Mouse (Mus musculus) limb, embryonic 14.5 days (tissue): ENCODE measurements around the gene Ptpre. TPM values are rescaled to one million over a fixed set of nuclear protein-coding genes. Genes with fewer than 3 reads are reported as not detected.
"Not testable (repeated sequence)": the region's sequence is repeated elsewhere in the genome, so short reads cannot be mapped to it uniquely, and the experiment has no call there.

Experiments
- ATAC-seq: fragments of 200-750 bp; cut with Nextera tagmentation; 2 replicates; pipeline ENCODE4 v1.8.0; 2017; ENCODE audit warnings: low read depth, moderate number of reproducible peaks, moderate TSS enrichment; ENCODE audit not compliant: low FRiP score
- DNase-seq: peaks from one replicate; pipeline ENCODE4 v3.0.0-alpha.2; 2015; ENCODE audit warnings: low spot score
- H3K27ac ChIP-seq: fragments of 300-500 bp; sonication (generic); replicated peaks from 2 replicates; pipeline ENCODE4 v1.5.1; 2014; ENCODE audit warnings: low read depth, mild to moderate bottlenecking, low read length, moderate library complexity, mixed read lengths
- H3K27me3 ChIP-seq: fragments of 300-500 bp; sonication (generic); 2 replicates; pipeline ENCODE4 v1.6.1; 2014; ENCODE audit warnings: low read length, mixed read lengths; ENCODE audit not compliant: control insufficient read depth, insufficient read depth
- H3K36me3 ChIP-seq: fragments of 300-500 bp; sonication (generic); 2 replicates; pipeline ENCODE4 v1.6.1; 2014; ENCODE audit warnings: mild to moderate bottlenecking, low read length, moderate library complexity, mixed read lengths; ENCODE audit not compliant: control insufficient read depth, insufficient read depth
- H3K4me1 ChIP-seq: fragments of 300-500 bp; sonication (generic); 2 replicates; pipeline ENCODE4 v1.6.1; 2014; ENCODE audit warnings: antibody characterized with exemption, low read length, mixed read lengths; ENCODE audit not compliant: control insufficient read depth, insufficient read depth
- H3K4me2 ChIP-seq: fragments of 300-500 bp; sonication (generic); replicated peaks from 2 replicates; pipeline ENCODE4 v1.6.1; 2014; ENCODE audit warnings: low read depth, mild to moderate bottlenecking, low read length, moderate library complexity; ENCODE audit not compliant: severe bottlenecking
- H3K4me3 ChIP-seq: fragments of 300-500 bp; sonication (generic); replicated peaks from 2 replicates; pipeline ENCODE4 v1.5.1; 2014; ENCODE audit warnings: low read length
- H3K9ac ChIP-seq: fragments of 300-500 bp; sonication (generic); 2 replicates; pipeline ENCODE4 v1.6.1; 2014; ENCODE audit warnings: mild to moderate bottlenecking, low read depth, low read length, moderate library complexity; ENCODE audit not compliant: severe bottlenecking
- H3K9me3 ChIP-seq: fragments of 300-500 bp; sonication (generic); 2 replicates; pipeline ENCODE4 v1.6.1; 2016; ENCODE audit warnings: low read length; ENCODE audit not compliant: control insufficient read depth
- POLR2A ChIP-seq: fragments of 200-500 bp; IDR thresholded peaks from 2 replicates; pipeline ENCODE4 v1.8.0; 2012; ENCODE audit warnings: inconsistent platforms, mild to moderate bottlenecking, moderate library complexity, borderline replicate concordance; ENCODE audit not compliant: insufficient read depth, insufficient read length; ENCODE audit errors: extremely low read depth
- WGBS: fragments of 180-500 bp; shearing (Covaris S2); extraction: QIAGEN DNeasy Blood & Tissue Kit; methylation state at CpG from one replicate; pipeline ENCODE4 v1.1.7; 2014; 5-methylcytosine and 5-hydroxymethylcytosine counted together
- polyA plus RNA-seq, 2 experiments: library from polyadenylated mRNA; depleted of rRNA in 1 of 2; stranded (reverse) in 1 of 2; unstranded in 1 of 2; fragments of >200 nt; fragmentation: Nextera tagmentation in 1 of 2; extraction: Ambion mirVana in 1 of 2; gene quantifications; 2 replicates each; pipeline versions ENCODE4 v1.2.1 to v1.2.3; 2012 to 2014

The Ptpre gene
- polyA plus RNA-seq, 2 experiments: 3.0 to 3.6 TPM

GRCm38 (mm10) chr7:135680334-135680733 is 143.1 kb downstream of the Ptpre start:
- Histone ChIP-seq H3K4me2 (no peak overlapping the region), H3K27ac (no peak overlapping the region), H3K9ac (no peak overlapping the region), H3K9me3 (no peaks in the 10 kb centered on the region), H3K4me1 (no peaks in the 10 kb centered on the region), H3K4me3 (no peak overlapping the region), H3K27me3 (no peaks in the 10 kb centered on the region), H3K36me3 (peaks cover 6% of the 10 kb centered on the region; the same call in 1 of the 2 replicates)
- no peak for ATAC-seq
- no peak for TF ChIP-seq POLR2A
- WGBS: 72% methylated on average over 5 of the region's 5 CpGs
- peak; percentile 36 for DNase-seq

DNA sequence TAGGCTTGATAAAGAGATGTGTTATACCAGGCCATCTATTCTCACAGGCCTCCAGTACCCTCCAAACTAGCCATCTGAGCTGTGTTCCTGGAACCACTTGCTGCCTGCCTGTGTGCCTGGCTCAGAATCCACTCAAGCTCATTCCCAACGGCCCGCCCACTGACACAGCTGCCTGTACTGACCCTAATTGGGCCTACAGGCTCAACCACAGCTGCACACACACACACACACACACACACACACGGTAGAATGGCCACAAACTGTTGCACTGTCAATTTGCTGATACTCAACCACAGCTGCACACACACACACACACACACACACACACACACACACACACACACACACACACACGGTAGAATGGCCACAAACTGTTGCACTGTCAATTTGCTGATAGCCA is 146.8 kb downstream of the Ptpre start:
- H3K9ac ChIP-seq, H3K4me2 ChIP-seq, DNase-seq: not testable (repeated sequence)

DNA sequence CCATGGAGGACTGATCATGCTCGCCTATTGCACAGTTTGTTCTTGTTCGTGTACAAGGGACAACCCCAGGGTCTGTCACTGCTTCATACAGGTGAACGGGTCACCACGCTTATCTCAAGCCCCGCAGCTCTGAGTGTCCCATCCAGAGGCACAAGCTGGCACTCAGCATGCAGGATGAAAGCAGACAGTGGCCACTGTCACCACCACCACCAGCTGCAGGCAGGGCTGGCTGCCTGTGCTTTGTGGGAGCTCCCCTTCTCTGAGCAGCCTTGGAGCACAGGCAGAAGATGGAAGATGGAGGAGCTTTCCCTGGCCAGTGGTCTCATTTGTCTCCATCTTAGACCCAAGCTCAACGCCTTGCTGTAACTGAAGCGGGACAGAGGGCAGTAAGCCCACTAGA is 147.7 kb downstream of the Ptpre start:
- peaks cover 47% of the 10 kb centered on the region for H3K36me3 ChIP-seq
- TF ChIP-seq POLR2A: no peak
- H3K4me1 ChIP-seq: no peaks in the 10 kb centered on the region
- no peak overlapping the region for H3K4me2 ChIP-seq
- H3K4me3 ChIP-seq: no peak overlapping the region
- no peaks in the 10 kb centered on the region for H3K27me3 ChIP-seq
- DNase-seq: no peak
- H3K9me3 ChIP-seq: no peaks in the 10 kb centered on the region
- no peak overlapping the region for H3K27ac ChIP-seq
- H3K9ac ChIP-seq: no peak overlapping the region
- no peak for ATAC-seq
- WGBS: 88% methylated on average over 7 of the region's 7 CpGs

More for the DNA sequence above, 146.8 kb downstream of the Ptpre start:
- H3K9me3 ChIP-seq, H3K4me1 ChIP-seq, ATAC-seq, H3K27ac ChIP-seq, H3K4me3 ChIP-seq, H3K27me3 ChIP-seq: not testable (repeated sequence)
- 71% methylated on average over 4 of the region's 4 CpGs for WGBS
- peaks cover 41% of the 10 kb centered on the region for H3K36me3 ChIP-seq

DNA sequence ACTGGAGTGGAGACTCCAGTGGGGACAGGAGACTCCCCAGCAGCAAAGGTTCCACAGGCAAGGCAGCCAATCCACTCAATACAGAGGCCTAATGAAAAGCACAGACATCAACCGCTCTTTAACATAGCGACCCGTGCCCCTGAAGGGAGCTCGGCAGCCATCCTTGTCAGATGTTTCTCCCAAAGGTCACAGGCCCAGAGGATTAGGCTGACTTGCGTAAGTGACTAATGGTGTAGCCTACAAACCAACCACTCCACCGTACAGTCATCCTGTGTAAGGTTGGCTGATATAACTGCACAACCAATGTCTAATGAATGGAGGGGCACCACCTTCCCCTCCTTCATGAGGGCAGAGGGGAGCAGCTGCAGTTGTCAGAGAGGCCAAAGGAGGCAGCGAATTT is 152.1 kb downstream of the Ptpre start:
- ATAC-seq (no peak), DNase-seq (no peak)
- 95% methylated on average over 7 of the region's 7 CpGs for WGBS
- Histone ChIP-seq H3K27me3 (no peaks in the 10 kb centered on the region), H3K36me3 (peaks cover 89% of the 10 kb centered on the region), H3K9ac (no peak overlapping the region), H3K27ac (no peak overlapping the region), H3K9me3 (no peaks in the 10 kb centered on the region), H3K4me1 (no peaks in the 10 kb centered on the region), H3K4me3 (no peak overlapping the region), H3K4me2 (no peak overlapping the region)
- no peak for TF ChIP-seq POLR2A

- Histone ChIP-seq H3K36me3 (peaks cover 93% of the 10 kb centered on the region), H3K27me3 (no peaks in the 10 kb centered on the region), H3K4me2 (no peak overlapping the region), H3K4me1 (no peaks in the 10 kb centered on the region), H3K9me3 (no peaks in the 10 kb centered on the region), H3K27ac (no peak overlapping the region), H3K9ac (no peak overlapping the region), H3K4me3 (no peak overlapping the region)
- TF ChIP-seq POLR2A: no peak
- WGBS: 92% methylated on average over 5 of the region's 5 CpGs
- no peak for ATAC-seq
- DNase-seq: no peak
Observed at GRCm38 (mm10) chr7:135691941-135692340, 154.7 kb downstream of the Ptpre start.

DNA sequence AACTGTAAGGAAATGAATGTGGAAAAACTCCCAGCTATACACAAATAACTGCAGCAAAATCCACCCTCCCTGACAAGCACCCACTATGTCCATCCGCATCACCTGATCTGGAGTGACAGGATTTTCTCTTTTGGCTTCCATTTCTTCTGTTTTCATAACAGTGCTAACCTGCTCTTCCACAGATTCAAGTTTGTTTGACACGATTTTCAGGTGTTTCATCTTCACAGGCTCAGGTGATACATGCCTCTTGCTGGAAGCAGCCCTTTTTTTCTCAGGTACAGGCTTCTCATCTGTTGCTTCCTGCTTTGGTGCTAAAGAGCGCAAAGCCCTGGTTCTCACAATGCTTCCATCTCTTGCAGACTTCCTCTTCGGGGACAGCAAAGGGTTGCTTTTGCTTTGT is 156.8 kb downstream of the Ptpre start:
- no peak for ATAC-seq
- 91% methylated on average over 4 of the region's 4 CpGs for WGBS

More for the DNA sequence above, 156.8 kb downstream of the Ptpre start:
- Histone ChIP-seq H3K27ac (no peak overlapping the region), H3K4me2 (no peak overlapping the region), H3K9ac (no peak overlapping the region), H3K4me1 (no peaks in the 10 kb centered on the region), H3K4me3 (no peak overlapping the region), H3K27me3 (no peaks in the 10 kb centered on the region), H3K36me3 (peaks cover 94% of the 10 kb centered on the region), H3K9me3 (no peaks in the 10 kb centered on the region)
- no peak for DNase-seq
- no peak for TF ChIP-seq POLR2A
